Mouse (Mus musculus) brain, embryonic 14.5 days (tissue): Measurements from ENCODE around the gene Adcy2.

Experiments
- CTCF ChIP-seq: fragments of 200-500 bp; IDR thresholded peaks from 2 replicates; pipeline ENCODE4 v1.5.1; 2012; ENCODE audit warnings: inconsistent platforms, mild to moderate bottlenecking, moderate library complexity, borderline replicate concordance; ENCODE audit not compliant: insufficient read depth, insufficient read length; ENCODE audit errors: extremely low read depth
- POLR2A ChIP-seq: fragments of 200-500 bp; IDR thresholded peaks from 2 replicates; pipeline ENCODE4 v1.6.1; 2012; ENCODE audit warnings: mild to moderate bottlenecking, inconsistent platforms, borderline replicate concordance; ENCODE audit not compliant: poor library complexity, insufficient read depth, insufficient read length, severe bottlenecking; ENCODE audit errors: extremely low read depth

GRCm38 (mm10) chr13:68601184-68601583, 398.2 kb downstream of the Adcy2 start:
- TF ChIP-seq POLR2A: no peak
- peak; percentile 66; the same call in 1 of the 2 replicates for TF ChIP-seq CTCF
